Mouse (Mus musculus): Measurements from ENCODE around the gene Gm20683. TPM values are rescaled to one million over a fixed set of nuclear protein-coding genes. Genes with fewer than 3 reads are reported as not detected.
A peak's percentile ranks its signal among the peaks of the same experiment; 100 is the strongest.

Gene Gm20683
- total and polyA plus RNA-seq, 3 experiments: 4.9 to 6.8 TPM; not detected in 1

DNA sequence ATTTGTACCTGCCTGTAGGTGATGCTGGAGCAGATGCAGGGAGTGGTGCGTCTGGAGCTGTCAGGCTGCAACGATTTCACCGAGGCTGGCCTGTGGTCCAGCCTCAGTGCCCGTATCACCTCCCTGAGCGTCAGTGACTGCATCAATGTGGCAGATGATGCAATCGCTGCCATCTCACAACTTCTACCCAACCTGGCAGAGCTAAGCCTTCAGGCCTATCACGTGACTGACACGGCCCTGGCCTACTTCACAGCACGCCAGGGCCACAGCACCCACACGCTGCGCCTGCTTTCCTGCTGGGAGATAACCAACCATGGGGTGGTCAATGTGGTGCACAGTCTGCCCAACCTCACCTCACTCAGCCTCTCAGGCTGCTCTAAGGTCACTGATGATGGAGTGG, 23.9 kb downstream of the Gm20683 start:
- Histone ChIP-seq H3K27me3 (ENCODE audit: control insufficient read depth in 1 of 2, insufficient read depth in 2 of 2, low read length in 2 of 2) (peaks cover 0 to 2% of the 10 kb centered on the region in 2 experiments; a peak in 2 of 4 replicates), H3K4me1 (ENCODE audit: control insufficient read depth in 1 of 2, insufficient read depth in 2 of 2, low read length in 2 of 2) (0 out of 4 replicates have a peak, but pooled peaks cover 0 to under 1% of the 10 kb centered on the region in 2 experiments), H3K9ac (ENCODE audit: control insufficient read depth, low read depth, low read length, poor library complexity, severe bottlenecking) (no peak overlapping the region), H3K36me3 (ENCODE audit: control insufficient read depth in 1 of 2, insufficient read depth in 2 of 2, low read length in 2 of 2) (peaks cover 0 to under 1% of the 10 kb centered on the region in 2 experiments; a peak in 1 of 4 replicates), H3K27ac (ENCODE audit: control insufficient read depth, low read depth, low read length) (no peak overlapping the region), H3K79me2 (ENCODE audit: control insufficient read depth, insufficient read depth, low read length, poor library complexity) (no peaks in the 10 kb centered on the region), H3K9me3 (replicated peaks; ENCODE audit: insufficient read depth, low read length) (no peaks in the 10 kb centered on the region), H3K4me3 (ENCODE audit: control insufficient read depth in 1 of 2, insufficient read depth in 1 of 2, low read depth in 2 of 2, low read length in 2 of 2) (no peak overlapping the region)
- DNase-seq (ENCODE audit: low read depth, low spot score): no peak
- TF ChIP-seq POLR2AphosphoS5 (IDR thresholded peaks at IDR 0.05; ENCODE audit: borderline replicate concordance, low read depth, low read length) (no peak), MYB (IDR thresholded peaks at IDR 0.05; ENCODE audit: low read depth, low read length) (no peak), E2F4 (IDR thresholded peaks at IDR 0.05; ENCODE audit: borderline replicate concordance, low read depth, low read length) (no peak), TAL1 (IDR thresholded peaks at IDR 0.05; ENCODE audit: low read length) (no peak), USF1 (IDR thresholded peaks at IDR 0.05; ENCODE audit: low read depth, low read length) (0 out of 2 replicates have a peak, but pooled peaks have one; percentile 27), ETS1 (IDR thresholded peaks at IDR 0.05; ENCODE audit: low read depth, low read length) (no peak), NRF1 (IDR thresholded peaks at IDR 0.05; ENCODE audit: insufficient read depth, low read depth, low read length, poor library complexity, severe bottlenecking) (no peak)

DNA sequence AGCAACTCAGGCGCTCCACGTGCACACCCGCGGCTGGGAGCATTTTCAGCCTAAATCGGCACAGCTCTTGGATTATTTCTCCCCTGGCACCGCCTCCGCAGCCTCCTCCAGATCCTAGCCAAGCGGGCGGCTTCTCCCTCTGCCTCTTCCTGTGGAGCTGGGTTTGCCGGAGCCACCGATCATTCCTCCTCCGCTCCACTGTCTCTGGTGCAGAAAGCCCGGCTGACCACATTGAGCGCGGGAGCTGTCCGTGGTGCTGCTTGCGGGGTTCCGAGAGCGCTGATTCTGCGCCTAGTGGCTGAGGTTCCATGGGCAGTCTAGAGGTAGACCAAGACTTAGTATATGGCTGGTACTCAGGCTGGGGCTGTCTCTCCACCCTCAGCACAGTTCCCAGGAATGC, 28.1 kb downstream of the Gm20683 start:
- DNase-seq (ENCODE audit: low read depth, low spot score): peak; percentile 72
- Histone ChIP-seq H3K9me3 (replicated peaks; ENCODE audit: insufficient read depth, low read length) (no peaks in the 10 kb centered on the region), H3K27ac (ENCODE audit: control insufficient read depth, low read depth, low read length) (no peak overlapping the region), H3K4me1 (ENCODE audit: control insufficient read depth in 1 of 2, insufficient read depth in 2 of 2, low read length in 2 of 2) (no peaks in the 10 kb centered on the region), H3K4me3 (ENCODE audit: control insufficient read depth in 1 of 2, insufficient read depth in 1 of 2, low read depth in 2 of 2, low read length in 2 of 2) (no peak overlapping the region), H3K27me3 (ENCODE audit: control insufficient read depth in 1 of 2, insufficient read depth in 2 of 2, low read length in 2 of 2) (peaks cover 0 to 3% of the 10 kb centered on the region in 2 experiments; a peak in 2 of 4 replicates), H3K36me3 (ENCODE audit: control insufficient read depth in 1 of 2, insufficient read depth in 2 of 2, low read length in 2 of 2) (no peaks in the 10 kb centered on the region), H3K9ac (ENCODE audit: control insufficient read depth, low read depth, low read length, poor library complexity, severe bottlenecking) (no peak overlapping the region), H3K79me2 (ENCODE audit: control insufficient read depth, insufficient read depth, low read length, poor library complexity) (no peaks in the 10 kb centered on the region)
- TF ChIP-seq SIN3A (IDR thresholded peaks at IDR 0.05; ENCODE audit: low read length): peak; percentile 79
- TF ChIP-seq ZKSCAN1 (IDR thresholded peaks at IDR 0.05; ENCODE audit: low read depth, low read length): no peak
- no peak for TF ChIP-seq MEF2A (IDR thresholded peaks at IDR 0.05; ENCODE audit: extremely low read depth, insufficient replicate concordance, low read depth, low read length, poor library complexity, severe bottlenecking)
- no peak for TF ChIP-seq TCF12 (IDR thresholded peaks at IDR 0.05; ENCODE audit: low read depth, low read length)
- TF ChIP-seq CHD1 (IDR thresholded peaks at IDR 0.05; ENCODE audit: low read depth, low read length): no peak
- no peak for TF ChIP-seq NRF1 (IDR thresholded peaks at IDR 0.05; ENCODE audit: insufficient read depth, low read depth, low read length, poor library complexity, severe bottlenecking)
- peak; percentile 78 for TF ChIP-seq MXI1 (IDR thresholded peaks at IDR 0.05; ENCODE audit: low read depth, low read length)
- no peak for TF ChIP-seq MAFK (IDR thresholded peaks at IDR 0.05; ENCODE audit: borderline replicate concordance, low read depth, low read length)
- no peak for TF ChIP-seq POLR2A (IDR thresholded peaks at IDR 0.05; ENCODE audit: control insufficient read depth in 1 of 2, insufficient read depth in 1 of 2, low read depth in 1 of 2, low read length in 2 of 2, poor library complexity in 1 of 2)
- no peak for TF ChIP-seq NELFE (IDR thresholded peaks at IDR 0.05; ENCODE audit: low read depth, low read length)
- TF ChIP-seq CTCF (IDR thresholded peaks at IDR 0.05 in 2 of 3, conservative IDR thresholded peaks at IDR 0.05 in 1 of 3; ENCODE audit: control insufficient read depth in 1 of 3, insufficient read depth in 1 of 3, low read depth in 2 of 3, low read length in 3 of 3, poor library complexity in 1 of 3, severe bottlenecking in 1 of 3): 0 out of 6 replicates have a peak, but pooled peaks of 1 of the 3 experiments have one; percentile 12
- no peak for TF ChIP-seq MYC (IDR thresholded peaks at IDR 0.05; ENCODE audit: low read depth, low read length)
